Mouse (Mus musculus) 3134 (cell line): ENCODE data around the gene Clasp1.
"Not testable (repeated sequence)": the region's sequence is repeated elsewhere in the genome, so short reads cannot be mapped to it uniquely, and the experiment has no call there.

Source experiments
- DNase-seq: peaks from one replicate; pipeline ENCODE4 v3.0.0-alpha.2; 2011; ENCODE audit warnings: low spot score; ENCODE audit not compliant: insufficient read length; ENCODE audit errors: extremely low read depth

The Clasp1 gene

GRCm38 (mm10) chr1:118554961-118555360, 166.1 kb downstream of the Clasp1 start:
- no peak for DNase-seq

GRCm38 (mm10) chr1:118559716-118560115, 170.9 kb downstream of the Clasp1 start:
- no peak for DNase-seq

DNA sequence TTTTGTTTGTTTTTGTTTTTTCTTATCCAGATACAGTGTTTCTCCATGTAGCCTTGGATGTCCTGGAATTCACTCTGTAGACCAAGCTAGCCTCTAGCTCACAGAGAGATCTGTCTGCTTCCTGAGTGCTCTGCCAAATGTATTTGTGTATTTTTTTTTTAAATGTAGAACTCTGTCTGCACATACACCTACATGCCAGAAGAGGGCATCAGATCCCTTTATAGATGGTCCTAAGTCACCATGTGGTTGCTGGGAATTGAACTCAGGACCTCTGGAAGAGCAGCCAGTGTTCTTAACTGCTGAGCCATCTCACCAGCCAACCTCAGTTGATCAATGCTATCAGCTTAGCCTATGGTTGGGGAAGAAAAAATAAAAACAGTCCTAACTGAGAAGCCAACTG, 175.7 kb downstream of the Clasp1 start:
- no peak for DNase-seq

- no peak for DNase-seq
Observed at GRCm38 (mm10) chr1:118567659-118568058, 178.8 kb downstream of the Clasp1 start.

DNA sequence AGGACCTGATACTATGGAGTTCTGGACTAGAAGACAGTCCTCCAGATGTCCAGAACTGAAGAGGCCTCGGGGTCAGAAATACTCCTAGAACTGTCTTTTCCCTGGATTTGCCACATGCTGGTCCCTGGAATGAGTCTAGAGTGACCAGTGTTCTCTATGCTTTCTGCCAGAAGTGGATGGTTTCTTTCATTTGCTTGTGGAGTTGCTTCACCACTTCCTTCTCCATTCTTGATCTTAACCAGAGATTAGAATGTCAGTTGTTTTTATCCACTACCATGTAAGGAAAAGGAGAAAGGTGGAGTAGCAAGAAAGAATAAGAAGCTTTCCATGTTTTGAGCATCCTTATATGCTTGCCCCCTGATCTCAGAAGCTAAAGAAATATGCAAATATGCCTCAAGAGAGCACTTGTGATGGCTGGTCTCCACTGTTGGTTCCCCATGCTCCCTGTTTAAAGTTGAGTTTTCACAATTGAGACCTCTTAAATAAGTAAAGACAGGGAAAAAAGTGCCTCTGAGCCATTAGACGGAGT, 191.4 kb downstream of the Clasp1 start:
- no peak for DNase-seq

- no peak for DNase-seq
Observed at GRCm38 (mm10) chr1:118581179-118581578, 192.3 kb downstream of the Clasp1 start.

GRCm38 (mm10) chr1:118589721-118590120, 200.9 kb downstream of the Clasp1 start:
- no peak for DNase-seq

DNA sequence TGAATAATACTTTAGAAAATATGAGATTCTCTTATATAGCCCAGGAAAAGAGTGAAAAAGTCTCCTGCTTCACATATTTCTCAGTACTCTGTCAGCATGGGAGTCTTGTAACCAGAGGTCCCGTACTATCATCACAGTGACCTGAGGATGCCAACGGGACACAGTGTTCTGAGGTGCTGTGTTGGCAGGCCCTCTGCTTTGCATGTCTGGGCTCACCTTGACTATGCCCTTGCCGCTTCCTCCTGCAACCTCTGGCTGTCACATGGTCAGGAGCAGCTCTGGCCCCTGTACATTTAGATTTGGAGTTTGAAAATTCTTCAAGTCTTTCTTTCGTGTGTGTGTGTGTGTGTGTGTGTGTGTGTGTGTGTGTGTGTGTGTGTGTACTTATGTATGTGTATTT, 204.1 kb downstream of the Clasp1 start:
- no peak for DNase-seq

DNA sequence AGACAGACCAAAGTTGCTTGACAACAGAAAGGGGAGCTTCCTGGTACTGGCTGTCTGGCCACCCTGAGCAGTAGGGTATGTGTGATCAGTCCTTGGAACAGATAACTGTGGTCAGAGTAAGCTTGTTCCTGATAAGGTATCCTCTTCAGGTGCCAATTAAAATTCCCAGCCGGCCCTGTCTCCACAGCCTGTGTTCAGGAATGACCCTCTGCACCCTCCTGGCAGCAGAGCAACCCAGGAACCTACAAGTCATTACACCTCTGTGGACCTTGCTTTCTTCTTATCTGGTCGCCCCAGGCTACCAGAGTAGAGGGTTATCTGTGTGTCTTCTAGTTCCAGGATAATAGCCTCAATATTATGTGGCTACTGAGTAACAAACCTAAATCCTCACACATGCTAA, 206.5 kb downstream of the Clasp1 start:
- DNase-seq: no peak

- DNase-seq: no peak
Observed at GRCm38 (mm10) chr1:118597475-118598213, 208.8 kb downstream of the Clasp1 start.

GRCm38 (mm10) chr1:118598339-118598738, 209.5 kb downstream of the Clasp1 start:
- DNase-seq: no peak

GRCm38 (mm10) chr1:118613631-118614183, 224.8 kb downstream of the Clasp1 start:
- no peak for DNase-seq

DNA sequence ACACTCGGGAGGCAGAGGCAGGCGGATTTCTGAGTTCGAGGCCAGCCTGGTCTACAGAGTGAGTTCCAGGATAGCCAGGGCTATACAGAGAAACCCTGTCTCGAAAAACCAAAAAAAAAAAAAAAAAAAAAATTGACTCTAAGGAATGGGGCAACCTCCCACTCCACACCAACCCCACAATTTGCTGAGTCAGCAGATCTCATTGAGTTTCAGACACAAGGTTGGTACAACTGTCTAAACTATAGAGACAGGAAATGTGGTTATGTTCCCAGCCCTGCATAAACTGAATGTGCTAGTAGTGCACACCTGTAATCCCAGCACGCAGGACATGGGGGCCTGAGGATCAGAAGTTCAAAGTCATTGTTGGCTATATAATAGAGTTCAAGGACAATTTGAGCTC, 232.2 kb downstream of the Clasp1 start:
- not testable (repeated sequence) for DNase-seq

DNA sequence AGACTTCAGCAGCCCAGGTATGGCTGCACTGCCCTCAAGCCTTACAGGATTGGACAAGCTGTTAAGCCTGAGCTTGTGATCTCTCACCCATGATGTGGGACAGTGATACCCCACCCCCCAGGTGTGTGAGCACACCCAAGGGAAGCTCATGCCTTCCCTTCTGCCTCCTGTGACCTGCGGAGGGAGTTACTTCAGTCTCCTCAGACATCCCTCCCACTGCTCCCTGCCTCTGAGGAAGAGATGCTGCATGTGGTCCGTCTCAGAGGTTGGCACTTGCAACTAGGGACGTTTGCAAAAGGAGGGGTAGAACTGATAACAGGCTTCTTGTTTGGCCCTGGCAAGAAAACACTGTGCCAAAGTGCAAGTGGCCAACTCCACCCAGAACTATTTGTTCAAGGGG, 234.0 kb downstream of the Clasp1 start:
- DNase-seq: no peak

DNA sequence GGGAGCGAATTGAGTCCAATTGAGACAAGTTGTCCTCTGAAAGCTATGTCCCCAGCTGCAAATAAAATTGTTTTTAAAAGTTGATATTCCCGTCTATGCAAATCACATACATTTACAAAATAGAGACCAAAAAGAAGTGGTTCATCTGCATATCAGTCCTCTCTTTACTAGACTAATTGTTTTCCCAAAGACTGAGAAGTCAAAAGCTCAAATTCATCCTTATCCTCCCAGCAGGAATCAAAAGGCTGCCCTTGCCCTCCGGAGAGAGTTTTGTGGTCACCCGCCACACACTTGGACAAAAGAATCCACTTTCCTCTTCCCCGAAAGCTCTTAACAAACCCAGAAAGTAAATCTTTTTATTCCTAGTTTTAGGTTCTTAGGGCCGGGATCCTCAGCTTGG, 236.6 kb downstream of the Clasp1 start:
- DNase-seq: no peak

GRCm38 (mm10) chr1:118625921-118626320, 237.1 kb downstream of the Clasp1 start:
- DNase-seq: no peak

DNA sequence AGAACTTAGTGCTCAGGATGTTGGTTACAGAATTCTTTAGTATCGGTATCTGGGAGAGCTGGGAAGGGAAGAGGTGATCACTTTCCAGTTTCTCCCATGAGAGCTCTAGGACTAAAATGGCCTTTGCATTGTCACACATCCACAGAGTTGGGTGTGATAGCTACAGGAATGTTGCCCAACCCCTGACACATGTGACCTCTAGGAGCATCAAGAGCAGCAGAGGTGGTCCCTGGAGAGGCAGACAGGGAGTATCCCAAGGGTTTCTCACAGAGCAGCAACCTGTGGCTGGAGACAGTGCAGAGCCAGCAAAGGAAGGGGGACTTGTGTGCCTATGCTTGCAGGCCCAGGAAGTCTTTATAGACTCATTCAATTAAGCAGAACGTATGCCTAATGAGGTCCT, 237.6 kb downstream of the Clasp1 start:
- DNase-seq: no peak

- peak; percentile 18 for DNase-seq
Observed at GRCm38 (mm10) chr1:118627781-118628464, 239.1 kb downstream of the Clasp1 start, which contains the start of gene Tfcp2l1. TSS of gene Tfcp2l1 (plus strand) at chr1:118627945.

- no peak for DNase-seq
Observed at GRCm38 (mm10) chr1:118633415-118633980, 244.6 kb downstream of the Clasp1 start.

DNA sequence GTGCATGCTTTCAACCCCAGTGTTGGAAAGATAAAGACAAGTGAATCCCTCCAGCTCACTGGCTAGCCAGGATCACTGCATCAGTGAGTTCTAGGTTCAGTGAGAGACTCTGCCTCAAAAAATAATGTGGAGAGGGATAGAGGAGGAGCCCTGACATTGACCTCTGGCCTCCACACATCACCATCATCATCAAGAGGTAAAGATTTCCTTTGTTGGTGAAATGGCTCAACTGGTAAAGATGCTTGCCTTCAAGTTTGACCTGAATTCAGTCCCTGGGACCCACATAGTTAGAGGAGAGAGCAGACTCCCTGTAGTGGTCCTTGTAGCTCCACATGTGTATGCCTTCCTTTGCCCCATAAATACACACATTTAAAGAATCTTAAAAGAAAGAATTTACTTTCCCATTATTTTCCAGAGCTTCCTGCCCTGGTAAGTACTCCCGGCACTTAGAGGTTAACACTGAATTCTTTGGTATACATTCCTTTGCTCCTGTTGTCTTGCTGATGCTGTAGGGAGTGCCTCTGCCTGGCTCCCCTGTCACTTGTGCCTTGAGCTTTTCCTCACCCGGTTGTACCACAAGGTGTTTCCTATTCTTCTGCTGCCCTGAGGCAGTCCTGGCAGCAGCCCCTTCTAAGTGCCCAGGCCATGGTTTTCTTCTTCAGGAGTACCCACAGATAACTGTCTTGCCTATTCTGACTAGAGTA, 253.6 kb downstream of the Clasp1 start:
- DNase-seq: no peak
